Mouse (Mus musculus) neural tube, embryonic 15.5 days (tissue): ENCODE measurements around the gene 4933416C03Rik. TPM values are rescaled to one million over a fixed set of nuclear protein-coding genes. Genes with fewer than 3 reads are reported as not detected.

Source experiments
- ATAC-seq: fragments of 200-750 bp; cut with Nextera tagmentation; 2 replicates; pipeline ENCODE4 v1.8.0; 2017; ENCODE audit warnings: mild to moderate bottlenecking, moderate TSS enrichment, moderate library complexity; ENCODE audit not compliant: low FRiP score
- H3K27ac ChIP-seq: fragments of 300-500 bp; sonication (generic); replicated peaks from 2 replicates; pipeline ENCODE4 v1.5.1; 2015; ENCODE audit warnings: mild to moderate bottlenecking, inconsistent platforms
- H3K27me3 ChIP-seq: fragments of 300-500 bp; sonication (generic); replicated peaks from 2 replicates; pipeline ENCODE4 v1.6.1; 2015; ENCODE audit warnings: inconsistent platforms
- H3K36me3 ChIP-seq: fragments of 300-500 bp; sonication (generic); 2 replicates; pipeline ENCODE4 v1.6.1; 2015; ENCODE audit warnings: inconsistent platforms
- H3K4me1 ChIP-seq: fragments of 300-500 bp; sonication (generic); 2 replicates; pipeline ENCODE4 v1.6.1; 2015; ENCODE audit warnings: inconsistent platforms
- H3K4me2 ChIP-seq: fragments of 300-500 bp; sonication (generic); 2 replicates; pipeline ENCODE4 v1.6.1; 2015; ENCODE audit warnings: inconsistent platforms, mild to moderate bottlenecking, moderate library complexity
- H3K4me3 ChIP-seq: fragments of 300-500 bp; sonication (generic); replicated peaks from 2 replicates; pipeline ENCODE4 v1.5.1; 2015; ENCODE audit warnings: mild to moderate bottlenecking, inconsistent platforms
- H3K9ac ChIP-seq: fragments of 300-500 bp; sonication (generic); replicated peaks from 2 replicates; pipeline ENCODE4 v1.6.1; 2015; ENCODE audit warnings: mild to moderate bottlenecking, inconsistent platforms
- H3K9me3 ChIP-seq: fragments of 300-500 bp; sonication (generic); replicated peaks from 2 replicates; pipeline ENCODE4 v1.6.1; 2016; ENCODE audit warnings: inconsistent platforms
- WGBS: fragments of 180-500 bp; shearing (Covaris S2); methylation state at CpG from one replicate; pipeline ENCODE4 v1.1.7; 2015; ENCODE audit warnings: mixed read lengths; 5-methylcytosine and 5-hydroxymethylcytosine counted together
- polyA plus RNA-seq: library from polyadenylated mRNA; unstranded; fragments of >200 nt; fragmentation: Nextera tagmentation; extraction: Ambion mirVana; gene quantifications from 2 replicates; pipeline ENCODE4 v1.2.1, GENCODE M21; 2015

The 4933416C03Rik gene
- polyA plus RNA-seq, 1 experiment from 2014 or later = 0.18 TPM

- Histone ChIP-seq H3K27me3 (no peaks in the 10 kb centered on the region), H3K4me1 (no peaks in the 10 kb centered on the region), H3K9ac (no peak overlapping the region), H3K27ac (no peak overlapping the region; the same call in 1 of the 2 replicates), H3K4me2 (no peak overlapping the region), H3K36me3 (no peaks in the 10 kb centered on the region), H3K4me3 (no peak overlapping the region), H3K9me3 (no peaks in the 10 kb centered on the region)
- ATAC-seq = no peak
- WGBS = 71% methylated on average over 5 of the region's 5 CpGs
These were observed 35.1 kb downstream of the 4933416C03Rik start for GRCm38 (mm10) chr10:116078636-116079035.

DNA sequence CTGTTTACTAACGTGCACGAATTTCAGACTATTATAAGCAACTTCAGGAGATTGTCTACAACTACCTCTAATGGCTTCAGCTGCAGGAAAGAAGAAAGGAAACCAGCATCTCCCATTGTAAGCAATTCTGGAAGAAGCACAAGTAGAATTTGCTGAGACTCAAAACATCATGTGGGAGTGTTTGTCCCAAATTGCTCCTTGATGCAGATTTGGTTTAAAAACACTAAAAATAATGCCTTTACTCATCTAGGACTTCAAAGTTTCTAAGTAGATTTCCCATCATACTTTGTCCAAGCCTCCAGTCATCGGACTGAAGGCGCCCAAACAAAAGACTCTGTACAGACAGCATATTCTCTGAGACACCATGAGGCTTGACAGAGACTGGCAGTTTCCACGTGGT is 37.8 kb downstream of the 4933416C03Rik start:
- no peak for ATAC-seq
- Histone ChIP-seq H3K4me2 (no peak overlapping the region), H3K27me3 (no peaks in the 10 kb centered on the region), H3K27ac (no peak overlapping the region), H3K4me3 (no peak overlapping the region), H3K9ac (no peak overlapping the region), H3K9me3 (no peaks in the 10 kb centered on the region), H3K36me3 (no peaks in the 10 kb centered on the region), H3K4me1 (no peaks in the 10 kb centered on the region)
- WGBS = 90% methylated on average over 5 of the region's 5 CpGs

Other genes starting within 250 kb of the 4933416C03Rik start
- 25.8 and 29.9 TPM in 2 replicates for gene Ptprr, start 95.7 kb downstream of the 4933416C03Rik start, polyA plus RNA-seq
- 3.1 and 3.5 TPM in 2 replicates for gene Ptprb, start 161.6 kb upstream of the 4933416C03Rik start, polyA plus RNA-seq